Mouse (Mus musculus) adrenal gland, adult 10 weeks (tissue): ENCODE results near the gene Sidt1. TPM values are rescaled to one million over a fixed set of nuclear protein-coding genes. Genes with fewer than 3 reads are reported as not detected.

Experiments used
- polyA plus RNA-seq: library from polyadenylated mRNA; stranded (reverse); fragments of 350-450 nt; fragmentation: Illumina TruSeq; extraction: RNeasy Lipid Tissue Mini Kit (QIAGEN cat#74804); gene quantifications from one replicate; pipeline ENCODE4 v1.2.3, GENCODE M21; 2014; ENCODE audit warnings: low read depth, low replicate concordance

Gene Sidt1
- polyA plus RNA-seq, result 4.0 TPM

GRCm38 (mm10) chr16:44332861-44333284, at the start of gene Sidt1:
TSS of gene Sidt1 (minus strand) at chr16:44333196.

DNA sequence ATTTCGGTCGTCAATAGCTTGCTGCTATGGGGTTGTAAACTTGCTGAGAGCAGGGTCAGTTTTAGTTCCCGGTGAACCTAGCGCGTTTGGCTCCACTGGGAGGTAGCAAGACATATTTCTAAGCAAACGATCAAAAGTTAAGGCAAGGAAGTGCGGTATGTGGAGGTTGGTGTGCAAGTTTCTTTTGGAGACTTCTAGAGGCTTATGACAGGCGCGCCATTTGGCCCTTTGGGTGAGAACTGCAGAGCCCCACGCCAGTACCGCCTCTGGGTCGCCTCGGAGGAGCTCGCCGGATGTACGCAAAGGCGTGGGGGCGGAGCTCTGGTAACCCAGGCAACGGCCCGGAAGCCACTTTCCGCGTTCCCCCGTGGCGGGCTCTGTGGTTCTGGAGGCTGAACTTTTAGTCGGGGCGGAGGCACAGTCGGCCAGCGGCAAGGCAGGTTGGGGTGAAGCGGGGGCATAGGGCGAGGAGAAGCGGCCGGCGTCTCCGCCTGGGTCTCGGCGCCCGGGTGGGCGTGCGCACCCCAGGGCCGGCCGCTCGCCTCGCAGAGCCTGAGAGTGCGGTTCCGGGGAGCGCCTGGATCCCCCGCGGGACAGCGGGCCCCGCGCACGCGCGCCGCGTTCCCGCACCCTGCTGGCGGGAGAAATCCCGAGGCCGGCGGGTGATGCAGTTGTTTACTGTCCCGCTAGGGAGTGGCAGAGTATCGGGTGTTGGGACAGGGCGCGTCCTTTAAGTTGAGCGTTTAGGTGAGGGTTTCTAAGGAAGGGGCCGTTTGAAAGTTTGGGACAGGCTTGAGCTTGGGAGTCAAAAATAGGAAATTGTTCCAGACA, 14.3 kb upstream of the Sidt1 start, which contains the start of gene Spice1:
Spice1 (plus strand) TSS at position 51 of the 831 bp plus-strand sequence.

Other genes with a start within 250 kb of the Sidt1 start
- 249 TPM for gene Atp6v1a, start 193.5 kb downstream of the Sidt1 start, polyA plus RNA-seq
- 331 TPM for gene Naa50, start 193.4 kb downstream of the Sidt1 start, polyA plus RNA-seq
- 20.5 TPM for gene Usf3, start 159.9 kb downstream of the Sidt1 start, polyA plus RNA-seq
- gene Spice1, start 13.9 kb upstream of the Sidt1 start, polyA plus RNA-seq, result 19.4 TPM
- gene Cfap44, start 61.6 kb upstream of the Sidt1 start, polyA plus RNA-seq, result 1.6 TPM
- 15.8 TPM for gene Boc, start 225.7 kb upstream of the Sidt1 start, polyA plus RNA-seq